Mouse (Mus musculus) hindbrain, embryonic 11.5 days (tissue): ENCODE data around the gene Il1rn. TPM values are rescaled to one million over a fixed set of nuclear protein-coding genes. Genes with fewer than 3 reads are reported as not detected.

Experiments used
- ATAC-seq: fragments of 200-750 bp; cut with Nextera tagmentation; 2 replicates; pipeline ENCODE4 v1.8.0; 2017; ENCODE audit warnings: mild to moderate bottlenecking, moderate TSS enrichment, moderate library complexity; ENCODE audit not compliant: low FRiP score
- DNase-seq: peaks from one replicate; pipeline ENCODE4 v3.0.0-alpha.2; 2015; ENCODE audit warnings: low spot score
- H3K27ac ChIP-seq: fragments of 300-500 bp; sonication (generic); 2 replicates; pipeline ENCODE4 v1.5.1; 2014; ENCODE audit warnings: mild to moderate bottlenecking, low read depth, low read length
- H3K27me3 ChIP-seq: fragments of 300-500 bp; sonication (generic); 2 replicates; pipeline ENCODE4 v1.6.1; 2014; ENCODE audit warnings: mild to moderate bottlenecking, low read length, moderate library complexity, mixed read lengths; ENCODE audit not compliant: control insufficient read depth, insufficient read depth
- H3K36me3 ChIP-seq: fragments of 300-500 bp; sonication (generic); 2 replicates; pipeline ENCODE4 v1.6.1; 2014; ENCODE audit warnings: mild to moderate bottlenecking, low read length, moderate library complexity, mixed read lengths; ENCODE audit not compliant: control insufficient read depth, insufficient read depth
- H3K4me1 ChIP-seq: fragments of 300-500 bp; sonication (generic); replicated peaks from 2 replicates; pipeline ENCODE4 v1.6.1; 2014; ENCODE audit warnings: low read length, mixed read lengths; ENCODE audit not compliant: control insufficient read depth, insufficient read depth
- H3K4me2 ChIP-seq: fragments of 300-500 bp; sonication (generic); replicated peaks from 2 replicates; pipeline ENCODE4 v1.6.1; 2014; ENCODE audit warnings: mild to moderate bottlenecking, low read depth, low read length
- H3K4me3 ChIP-seq: fragments of 300-500 bp; sonication (generic); 2 replicates; pipeline ENCODE4 v1.5.1; 2014; ENCODE audit warnings: low read depth, low read length
- H3K9ac ChIP-seq: fragments of 300-500 bp; sonication (generic); 2 replicates; pipeline ENCODE4 v1.6.1; 2014; ENCODE audit warnings: low read depth, low read length
- H3K9me3 ChIP-seq: fragments of 300-500 bp; sonication (generic); 2 replicates; pipeline ENCODE4 v1.6.1; 2016; ENCODE audit warnings: low read length; ENCODE audit not compliant: control insufficient read depth
- WGBS: fragments of 180-500 bp; shearing (Covaris S2); extraction: QIAGEN DNeasy Blood & Tissue Kit; methylation state at CpG from one replicate; pipeline ENCODE4 v1.1.7; 2014; 5-methylcytosine and 5-hydroxymethylcytosine counted together
- polyA plus RNA-seq: library from polyadenylated mRNA; unstranded; fragments of >200 nt; fragmentation: Nextera tagmentation; extraction: Ambion mirVana; gene quantifications from 2 replicates; pipeline ENCODE4 v1.2.1, GENCODE M21; 2014

Gene Il1rn
- polyA plus RNA-seq, 1 experiment from 2014 or later: not detected

- Histone ChIP-seq H3K36me3 (no peaks in the 10 kb centered on the region), H3K27ac (no peak within 1 kb of the TSS), H3K4me1 (no peaks in the 10 kb centered on the region), H3K9me3 (no peaks in the 10 kb centered on the region), H3K4me3 (peak within 1 kb of the TSS; percentile 34), H3K27me3 (peaks cover 5% of the 10 kb centered on the region), H3K4me2 (peak within 1 kb of the TSS; percentile 78), H3K9ac (peak within 1 kb of the TSS; percentile 49; the same call in 1 of the 2 replicates)
- DNase-seq (peak; percentile 61), ATAC-seq (peak; percentile 88)
- 4% methylated on average over 47 of the region's 47 CpGs for WGBS
Measured at GRCm38 (mm10) chr2:24367030-24367894, 30.6 kb downstream of the Il1rn start, which contains the start of gene Psd4. Gene Psd4 (plus strand): TSS chr2:24367580.

- H3K4me3 ChIP-seq: peak overlapping the region; percentile 34; the same call in 1 of the 2 replicates
- H3K9ac ChIP-seq: 0 out of 2 replicates have a peak overlapping the region, but pooled peaks have one; percentile 49
- peaks cover 5% of the 10 kb centered on the region for H3K27me3 ChIP-seq
- ATAC-seq (no peak), DNase-seq (no peak)
- no peak overlapping the region for H3K27ac ChIP-seq
- H3K4me2 ChIP-seq: peak overlapping the region; percentile 78; the same call in 1 of the 2 replicates
- no peaks in the 10 kb centered on the region for H3K9me3 ChIP-seq
- no peaks in the 10 kb centered on the region for H3K36me3 ChIP-seq
- WGBS: 83% methylated on average over 4 of the region's 4 CpGs
- no peaks in the 10 kb centered on the region for H3K4me1 ChIP-seq
Measured at GRCm38 (mm10) chr2:24367895-24368261, 31.2 kb downstream of the Il1rn start.

GRCm38 (mm10) chr2:24378747-24379450, 42.2 kb downstream of the Il1rn start:
- Histone ChIP-seq H3K9ac (no peak overlapping the region), H3K4me2 (no peak overlapping the region), H3K36me3 (no peaks in the 10 kb centered on the region), H3K4me3 (no peak overlapping the region), H3K27me3 (no peaks in the 10 kb centered on the region), H3K4me1 (no peaks in the 10 kb centered on the region), H3K27ac (no peak overlapping the region), H3K9me3 (no peaks in the 10 kb centered on the region)
- WGBS: 82% methylated on average over 5 of the region's 5 CpGs
- no peak for DNase-seq
- no peak for ATAC-seq

- whole genome bisulfite sequencing: 77% methylated on average over 9 of the region's 9 CpGs
- no peak overlapping the region for H3K4me3 ChIP-seq
- H3K27ac ChIP-seq: no peak overlapping the region
- H3K36me3 ChIP-seq: no peaks in the 10 kb centered on the region
- no peaks in the 10 kb centered on the region for H3K27me3 ChIP-seq
- H3K9me3 ChIP-seq: no peaks in the 10 kb centered on the region
- no peak overlapping the region for H3K4me2 ChIP-seq
- ATAC-seq (no peak), DNase-seq (no peak)
- no peak overlapping the region for H3K9ac ChIP-seq
- H3K4me1 ChIP-seq: no peaks in the 10 kb centered on the region
Measured at GRCm38 (mm10) chr2:24382456-24383230, 46.0 kb downstream of the Il1rn start.

- DNase-seq (no peak), ATAC-seq (no peak)
- Histone ChIP-seq H3K27ac (no peak overlapping the region), H3K4me3 (no peak overlapping the region), H3K4me2 (no peak overlapping the region), H3K4me1 (no peaks in the 10 kb centered on the region), H3K9ac (no peak overlapping the region), H3K9me3 (no peaks in the 10 kb centered on the region), H3K27me3 (no peaks in the 10 kb centered on the region), H3K36me3 (no peaks in the 10 kb centered on the region)
- WGBS: 91% methylated on average over 3 of the region's 3 CpGs
Measured at GRCm38 (mm10) chr2:24383636-24384035, 47.0 kb downstream of the Il1rn start.

- H3K4me3 ChIP-seq: no peak overlapping the region
- ATAC-seq: no peak
- H3K27me3 ChIP-seq: no peaks in the 10 kb centered on the region
- no peak overlapping the region for H3K9ac ChIP-seq
- H3K9me3 ChIP-seq: no peaks in the 10 kb centered on the region
- H3K4me1 ChIP-seq: no peaks in the 10 kb centered on the region
- no peaks in the 10 kb centered on the region for H3K36me3 ChIP-seq
- no peak for DNase-seq
- no peak overlapping the region for H3K4me2 ChIP-seq
- H3K27ac ChIP-seq: no peak overlapping the region
Measured at GRCm38 (mm10) chr2:24384393-24384792, 47.7 kb downstream of the Il1rn start.

- no peak overlapping the region for H3K9ac ChIP-seq
- 82% methylated on average over 14 of the region's 14 CpGs for WGBS
- H3K4me3 ChIP-seq: no peak overlapping the region
- H3K4me2 ChIP-seq: no peak overlapping the region
- H3K9me3 ChIP-seq: no peaks in the 10 kb centered on the region
- no peak for DNase-seq
- H3K4me1 ChIP-seq: no peaks in the 10 kb centered on the region
- ATAC-seq: no peak
- no peaks in the 10 kb centered on the region for H3K36me3 ChIP-seq
- no peaks in the 10 kb centered on the region for H3K27me3 ChIP-seq
- no peak overlapping the region for H3K27ac ChIP-seq
Measured at GRCm38 (mm10) chr2:24385111-24385961, 48.7 kb downstream of the Il1rn start.
